Mouse (Mus musculus) liver, embryonic 12.5 days (tissue): ENCODE measurements around the gene Rb1. TPM values are rescaled to one million over a fixed set of nuclear protein-coding genes. Genes with fewer than 3 reads are reported as not detected.

Experiments used
- ATAC-seq: fragments of 200-750 bp; cut with Nextera tagmentation; 2 replicates; pipeline ENCODE4 v1.8.0; 2017; ENCODE audit warnings: moderate number of reproducible peaks, mild to moderate bottlenecking, moderate library complexity
- H3K27ac ChIP-seq: fragments of 300-500 bp; sonication (generic); 2 replicates; pipeline ENCODE4 v1.5.1; 2016; ENCODE audit warnings: mild to moderate bottlenecking
- H3K27me3 ChIP-seq: fragments of 300-500 bp; sonication (generic); replicated peaks from 2 replicates; pipeline ENCODE4 v1.6.1; 2016; ENCODE audit warnings: mild to moderate bottlenecking, moderate library complexity
- H3K36me3 ChIP-seq: fragments of 300-500 bp; sonication (generic); 2 replicates; pipeline ENCODE4 v1.6.1; 2016; ENCODE audit warnings: mild to moderate bottlenecking, moderate library complexity
- H3K4me1 ChIP-seq: fragments of 300-500 bp; sonication (generic); 2 replicates; pipeline ENCODE4 v1.6.1; 2016
- H3K4me2 ChIP-seq: fragments of 300-500 bp; sonication (generic); 2 replicates; pipeline ENCODE4 v1.6.1; 2016; ENCODE audit warnings: mild to moderate bottlenecking, moderate library complexity
- H3K4me3 ChIP-seq: fragments of 300-500 bp; sonication (generic); 2 replicates; pipeline ENCODE4 v1.5.1; 2016; ENCODE audit warnings: mild to moderate bottlenecking, moderate library complexity
- H3K9ac ChIP-seq: fragments of 300-500 bp; sonication (generic); 2 replicates; pipeline ENCODE4 v1.6.1; 2016; ENCODE audit warnings: mild to moderate bottlenecking, moderate library complexity
- H3K9me3 ChIP-seq: fragments of 300-500 bp; sonication (generic); replicated peaks from 2 replicates; pipeline ENCODE4 v1.6.1; 2016; ENCODE audit warnings: mild to moderate bottlenecking, moderate library complexity
- WGBS: fragments of 180-500 bp; shearing (Covaris S2); methylation state at CpG from one replicate; pipeline ENCODE4 v1.1.7; 2016; ENCODE audit not compliant: insufficient replicate concordance; 5-methylcytosine and 5-hydroxymethylcytosine counted together
- microRNA counts: library from miRNA; unstranded; fragments of <30 nt; microRNA quantifications from one replicate; lab custom pipeline; 2017
- microRNA-seq: library from miRNA; unstranded; fragments of <30 nt; microRNA quantifications from one replicate; pipeline ENCODE4, GENCODE M21; 2017
- polyA plus RNA-seq: library from polyadenylated mRNA; unstranded; fragments of >200 nt; fragmentation: Nextera tagmentation; extraction: Ambion mirVana; gene quantifications from 2 replicates; pipeline ENCODE4 v1.2.1, GENCODE M21; 2016

The Rb1 gene
- polyA plus RNA-seq, 1 experiment from 2014 or later = 30.1 TPM

GRCm38 (mm10) chr14:73141800-73142199 is 183.8 kb downstream of the Rb1 start:
- Histone ChIP-seq H3K4me1 (peaks cover 35% of the 10 kb centered on the region), H3K27me3 (no peaks in the 10 kb centered on the region), H3K9me3 (no peaks in the 10 kb centered on the region), H3K4me3 (no peak overlapping the region), H3K9ac (no peak overlapping the region), H3K4me2 (no peak overlapping the region), H3K27ac (no peak overlapping the region), H3K36me3 (peaks cover 6% of the 10 kb centered on the region; the same call in 1 of the 2 replicates)
- ATAC-seq = no peak
- WGBS = 81% methylated on average over 3 of the region's 3 CpGs

- no peak overlapping the region for H3K4me2 ChIP-seq
- H3K9me3 ChIP-seq = no peaks in the 10 kb centered on the region
- H3K4me3 ChIP-seq = no peak overlapping the region
- H3K4me1 ChIP-seq = peaks cover 31% of the 10 kb centered on the region
- H3K9ac ChIP-seq = no peak overlapping the region
- WGBS = 63% methylated on average over 5 of the region's 5 CpGs
- no peaks in the 10 kb centered on the region for H3K36me3 ChIP-seq
- H3K27me3 ChIP-seq = no peaks in the 10 kb centered on the region
- ATAC-seq = no peak
- H3K27ac ChIP-seq = no peak overlapping the region
Observed at GRCm38 (mm10) chr14:73139866-73140265, 185.8 kb downstream of the Rb1 start.

- no peak overlapping the region for H3K4me3 ChIP-seq
- peaks cover 20% of the 10 kb centered on the region for H3K4me1 ChIP-seq
- no peak overlapping the region for H3K4me2 ChIP-seq
- ATAC-seq = no peak
- H3K36me3 ChIP-seq = no peaks in the 10 kb centered on the region
- H3K27me3 ChIP-seq = no peaks in the 10 kb centered on the region
- no peak overlapping the region for H3K27ac ChIP-seq
- no peak overlapping the region for H3K9ac ChIP-seq
- 71% methylated on average over 7 of the region's 7 CpGs for WGBS
- H3K9me3 ChIP-seq = no peaks in the 10 kb centered on the region
Observed at GRCm38 (mm10) chr14:73138483-73138882, 187.1 kb downstream of the Rb1 start.

GRCm38 (mm10) chr14:73137234-73137633 is 188.4 kb downstream of the Rb1 start:
- Histone ChIP-seq H3K4me2 (no peak overlapping the region), H3K9ac (no peak overlapping the region), H3K36me3 (no peaks in the 10 kb centered on the region), H3K4me3 (no peak overlapping the region), H3K9me3 (no peaks in the 10 kb centered on the region), H3K4me1 (peaks cover 12% of the 10 kb centered on the region), H3K27me3 (no peaks in the 10 kb centered on the region), H3K27ac (no peak overlapping the region)
- WGBS = 42% methylated on average over 5 of the region's 5 CpGs
- no peak for ATAC-seq

MicroRNAs within 50 kb of the gene (microRNA counts, 519-probe panel; counts per million panel counts)
- 582 counts per million, percentile 70 among the panel's probes with 10 or more counts for microRNA mmu-miR-687 (lab: Ali Mortazavi, UCI)

Small RNA genes lying within 50 kb of the gene (microRNA-seq; reads per million reads assigned to microRNA genes)
- not detected for gene Mir687

Other genes with a start within 250 kb of the Rb1 start
- 27.9 and 28.9 TPM in 2 replicates for gene Rcbtb2, start 202.8 kb downstream of the Rb1 start, polyA plus RNA-seq
- 5.5 TPM in 2 replicates for gene Lpar6, start 87.9 kb downstream of the Rb1 start, polyA plus RNA-seq
- gene Itm2b, start 59.5 kb upstream of the Rb1 start, polyA plus RNA-seq = 395 and 399 TPM in 2 replicates
- gene Med4, start 184.2 kb upstream of the Rb1 start, polyA plus RNA-seq = 43.0 and 45.1 TPM in 2 replicates
- gene Sucla2, start 199.5 kb upstream of the Rb1 start, polyA plus RNA-seq = 62.5 and 65.1 TPM in 2 replicates
- gene Nudt15, start 222.4 kb upstream of the Rb1 start, polyA plus RNA-seq = 5.5 and 5.8 TPM in 2 replicates